Mouse (Mus musculus): ENCODE measurements around the gene H6pd. TPM values are rescaled to one million over a fixed set of nuclear protein-coding genes. Genes with fewer than 3 reads are reported as not detected.
A peak's percentile ranks its signal among the peaks of the same experiment; 100 is the strongest.

The H6pd gene
- total RNA-seq, 1 experiment from 2014 or later, result 18.6 TPM

- ATAC-seq (ENCODE audit: extremely low read depth, insufficient number of reproducible peaks, low FRiP score, poor library complexity, severe bottlenecking), result no peak
Measured at GRCm38 (mm10) chr4:150003021-150003580, 5.7 kb downstream of the H6pd start.

- ATAC-seq (ENCODE audit: extremely low read depth, insufficient number of reproducible peaks, low FRiP score, poor library complexity, severe bottlenecking), result peak; percentile 62; the same call in 1 of the 2 replicates
Measured at GRCm38 (mm10) chr4:150002021-150002528, 6.7 kb downstream of the H6pd start.

- ATAC-seq (ENCODE audit: extremely low read depth, insufficient number of reproducible peaks, low FRiP score, poor library complexity, severe bottlenecking), result no peak
Measured at GRCm38 (mm10) chr4:150001221-150001860, 7.5 kb downstream of the H6pd start.

GRCm38 (mm10) chr4:149999931-150000555, 8.8 kb downstream of the H6pd start:
- no peak for ATAC-seq (ENCODE audit: extremely low read depth, insufficient number of reproducible peaks, low FRiP score, poor library complexity, severe bottlenecking)

GRCm38 (mm10) chr4:149999510-149999900, 9.3 kb downstream of the H6pd start:
- ATAC-seq (ENCODE audit: extremely low read depth, insufficient number of reproducible peaks, low FRiP score, poor library complexity, severe bottlenecking), result no peak

GRCm38 (mm10) chr4:149998786-149999509, 9.9 kb downstream of the H6pd start:
- ATAC-seq (ENCODE audit: extremely low read depth, insufficient number of reproducible peaks, low FRiP score, poor library complexity, severe bottlenecking), result no peak

GRCm38 (mm10) chr4:149997999-149998398, 10.8 kb downstream of the H6pd start:
- ATAC-seq (ENCODE audit: extremely low read depth, insufficient number of reproducible peaks, low FRiP score, poor library complexity, severe bottlenecking), result no peak

GRCm38 (mm10) chr4:149996440-149996839, 12.4 kb downstream of the H6pd start:
- no peak for ATAC-seq (ENCODE audit: extremely low read depth, insufficient number of reproducible peaks, low FRiP score, poor library complexity, severe bottlenecking)

- no peak for ATAC-seq (ENCODE audit: extremely low read depth, insufficient number of reproducible peaks, low FRiP score, poor library complexity, severe bottlenecking)
Measured at GRCm38 (mm10) chr4:149995911-149996310, 12.9 kb downstream of the H6pd start.

GRCm38 (mm10) chr4:149994218-149994617, 14.6 kb downstream of the H6pd start:
- no peak for ATAC-seq (ENCODE audit: extremely low read depth, insufficient number of reproducible peaks, low FRiP score, poor library complexity, severe bottlenecking)

GRCm38 (mm10) chr4:149992670-149993032, 16.2 kb downstream of the H6pd start:
- ATAC-seq (ENCODE audit: extremely low read depth, insufficient number of reproducible peaks, low FRiP score, poor library complexity, severe bottlenecking), result no peak

GRCm38 (mm10) chr4:149991755-149992669, 16.8 kb downstream of the H6pd start:
- ATAC-seq (ENCODE audit: extremely low read depth, insufficient number of reproducible peaks, low FRiP score, poor library complexity, severe bottlenecking), result no peak

GRCm38 (mm10) chr4:149990954-149991633, 17.7 kb downstream of the H6pd start:
- ATAC-seq (ENCODE audit: extremely low read depth, insufficient number of reproducible peaks, low FRiP score, poor library complexity, severe bottlenecking), result no peak

GRCm38 (mm10) chr4:149990212-149990953, 18.4 kb downstream of the H6pd start:
- no peak for ATAC-seq (ENCODE audit: extremely low read depth, insufficient number of reproducible peaks, low FRiP score, poor library complexity, severe bottlenecking)

- peak; percentile 91 for ATAC-seq (ENCODE audit: extremely low read depth, insufficient number of reproducible peaks, low FRiP score, poor library complexity, severe bottlenecking)
Measured at GRCm38 (mm10) chr4:149988931-149989556, 19.8 kb downstream of the H6pd start.

- no peak for ATAC-seq (ENCODE audit: extremely low read depth, insufficient number of reproducible peaks, low FRiP score, poor library complexity, severe bottlenecking)
Measured at GRCm38 (mm10) chr4:149988301-149988700, 20.5 kb downstream of the H6pd start.

Measured in neutrophil, adult 5-6 weeks (primary cell).